ENCODE assay signal across 10 mouse cellular contexts in genomic region chr1:96870764-96871307, GRCm38 (mm10). TPM values are rescaled to one million over a fixed set of nuclear protein-coding genes. Genes with fewer than 3 reads are reported as not detected.
DNase-seq lines count a peak whose midpoint lies in the region; ATAC-seq and TF ChIP-seq lines count a peak whose summit lies in the region.
"Had no signal": no experiment of that assay in that cellular context is flagged by ENCODE, and none has a peak within 500 bp of the region (broad histone marks: within the 10 kb centered on the region; RNA-seq: fewer than 3 reads in every experiment).

No protein-coding gene starts in this region.

- ATAC-seq in hindbrain, embryonic 11.5 days (ENCODE audit: low FRiP score), result no peak
- no peak for ATAC-seq in forebrain, embryonic 14.5 days
- ATAC-seq in midbrain, embryonic 12.5 days (ENCODE audit: low FRiP score, low read depth), result no peak

- no peak overlapping the region for H3K4me2 ChIP-seq in hindbrain, embryonic 11.5 days (replicated peaks; ENCODE audit: low read depth, low read length)
- no peak overlapping the region for H3K4me2 ChIP-seq in forebrain, embryonic 14.5 days (ENCODE audit: low read length)
- H3K4me2 ChIP-seq in midbrain, embryonic 12.5 days (replicated peaks), result peak overlapping the region; percentile 91; the same call in 1 of the 2 replicates

- H3K9me3 ChIP-seq in hindbrain, embryonic 11.5 days (ENCODE audit: control insufficient read depth, low read length), result no peaks in the 10 kb centered on the region
- no peaks in the 10 kb centered on the region for H3K9me3 ChIP-seq in hindbrain, embryonic 10.5 days
- H3K9me3 ChIP-seq in ES-Bruce4 (replicated peaks; ENCODE audit: control insufficient read depth, insufficient read depth, low read length, poor library complexity, severe bottlenecking), result no peaks in the 10 kb centered on the region
- no peaks in the 10 kb centered on the region for H3K9me3 ChIP-seq in forebrain, embryonic 14.5 days (replicated peaks; ENCODE audit: control insufficient read depth, low read length)
- no peaks in the 10 kb centered on the region for H3K9me3 ChIP-seq in midbrain, embryonic 12.5 days

- H3K36me3 ChIP-seq in hindbrain, embryonic 11.5 days (ENCODE audit: control insufficient read depth, insufficient read depth, low read length), result no peaks in the 10 kb centered on the region
- no peaks in the 10 kb centered on the region for H3K36me3 ChIP-seq in hindbrain, embryonic 10.5 days
- no peaks in the 10 kb centered on the region for H3K36me3 ChIP-seq in ES-Bruce4 (ENCODE audit: control insufficient read depth, insufficient read depth, low read length, poor library complexity, severe bottlenecking)
- no peaks in the 10 kb centered on the region for H3K36me3 ChIP-seq in forebrain, embryonic 14.5 days (ENCODE audit: control insufficient read depth, insufficient read depth, low read length)
- no peaks in the 10 kb centered on the region for H3K36me3 ChIP-seq in midbrain, embryonic 12.5 days

- H3K27ac ChIP-seq in hindbrain, embryonic 11.5 days (ENCODE audit: low read depth, low read length), result no peak overlapping the region
- no peak overlapping the region for H3K27ac ChIP-seq in hindbrain, embryonic 10.5 days
- no peak overlapping the region for H3K27ac ChIP-seq in ES-Bruce4 (ENCODE audit: insufficient read depth, low read length)
- no peak overlapping the region for H3K27ac ChIP-seq in forebrain, embryonic 14.5 days (ENCODE audit: low read depth, low read length)
- no peak overlapping the region for H3K27ac ChIP-seq in midbrain, embryonic 12.5 days (replicated peaks)
- H3K27ac ChIP-seq: macrophage had no signal

- H3K9ac ChIP-seq in hindbrain, embryonic 11.5 days (ENCODE audit: low read depth, low read length), result no peak overlapping the region
- peak overlapping the region; percentile 52; the same call in 1 of the 2 replicates for H3K9ac ChIP-seq in ES-Bruce4 (ENCODE audit: low read depth, poor library complexity, severe bottlenecking)
- H3K9ac ChIP-seq in forebrain, embryonic 14.5 days (ENCODE audit: low read length), result no peak overlapping the region
- no peak overlapping the region for H3K9ac ChIP-seq in midbrain, embryonic 12.5 days (replicated peaks)

- no peaks in the 10 kb centered on the region for H3K4me1 ChIP-seq in hindbrain, embryonic 11.5 days (replicated peaks; ENCODE audit: control insufficient read depth, insufficient read depth, low read length)
- H3K4me1 ChIP-seq in hindbrain, embryonic 10.5 days (replicated peaks), result peaks cover 14% of the 10 kb centered on the region
- H3K4me1 ChIP-seq in ES-Bruce4 (ENCODE audit: control insufficient read depth, insufficient read depth, low read length), result no peaks in the 10 kb centered on the region
- 0 out of 2 replicates have a peak, but pooled peaks cover 2% of the 10 kb centered on the region for H3K4me1 ChIP-seq in forebrain, embryonic 14.5 days (ENCODE audit: control insufficient read depth, insufficient read depth, low read length)
- peaks cover 7% of the 10 kb centered on the region for H3K4me1 ChIP-seq in midbrain, embryonic 12.5 days

- 8% methylated on average over 7 of the region's 7 CpGs for WGBS in hindbrain, embryonic 11.5 days
- WGBS in hindbrain, embryonic 10.5 days, result 9% methylated on average over 7 of the region's 7 CpGs
- 7% methylated on average over 7 of the region's 7 CpGs for WGBS in forebrain, embryonic 14.5 days
- WGBS in midbrain, embryonic 12.5 days, result 8% methylated on average over 7 of the region's 7 CpGs

- TF ChIP-seq CTCF in ES-Bruce4 (IDR thresholded peaks at IDR 0.05; ENCODE audit: low read depth, low read length), result no peak

- TF ChIP-seq POLR2A in ES-Bruce4 (IDR thresholded peaks at IDR 0.05; ENCODE audit: insufficient read depth, low read length), result no peak

- no peak overlapping the region for H3K4me3 ChIP-seq in hindbrain, embryonic 11.5 days (ENCODE audit: low read depth, low read length)
- no peak overlapping the region for H3K4me3 ChIP-seq in hindbrain, embryonic 10.5 days
- H3K4me3 ChIP-seq in ES-Bruce4 (ENCODE audit: low read depth, low read length), result no peak overlapping the region
- H3K4me3 ChIP-seq in forebrain, embryonic 14.5 days (ENCODE audit: low read depth, low read length), result no peak overlapping the region
- no peak overlapping the region for H3K4me3 ChIP-seq in midbrain, embryonic 12.5 days

- no peaks in the 10 kb centered on the region for H3K27me3 ChIP-seq in hindbrain, embryonic 11.5 days (ENCODE audit: control insufficient read depth, insufficient read depth, low read length)
- peaks cover 23% of the 10 kb centered on the region for H3K27me3 ChIP-seq in hindbrain, embryonic 10.5 days (ENCODE audit: insufficient read depth, poor library complexity, severe bottlenecking)
- no peaks in the 10 kb centered on the region for H3K27me3 ChIP-seq in ES-Bruce4 (ENCODE audit: control insufficient read depth, insufficient read depth, low read length, poor library complexity, severe bottlenecking)
- H3K27me3 ChIP-seq in forebrain, embryonic 14.5 days (replicated peaks; ENCODE audit: control insufficient read depth, insufficient read depth, low read length), result no peaks in the 10 kb centered on the region
- H3K27me3 ChIP-seq in midbrain, embryonic 12.5 days, result peaks cover 10% of the 10 kb centered on the region; the same call in 1 of the 2 replicates

- peak; percentile 6 for DNase-seq in hindbrain, embryonic 11.5 days (ENCODE audit: low spot score)
- no peak for DNase-seq in hindbrain, embryonic 10.5 days (ENCODE audit: low spot score)
- peak; percentile 5 for DNase-seq in forebrain, embryonic 14.5 days (ENCODE audit: low spot score)
- no peak for DNase-seq in cerebellum, postnatal 25 days
- no peak for DNase-seq in spleen, postnatal 4 days (ENCODE audit: low spot score in 2 of 2)
- no peak for DNase-seq in urinary bladder, adult 2 months (ENCODE audit: low spot score)
- DNase-seq: kidney, postnatal 14 days had no signal

- no peak for TF ChIP-seq EP300 in ES-Bruce4 (IDR thresholded peaks at IDR 0.05; ENCODE audit: insufficient read depth, low read depth, low read length)

RNA-seq across cellular contexts. Expression of gene Slco4c1, which starts 1.1 kb away (rescaled TPM):
- not detected in 2 replicates for polyA plus RNA-seq in hindbrain, embryonic 11.5 days (2014; fragmentation: Nextera tagmentation; extraction: Ambion mirVana)
- not detected in 2 replicates for polyA plus RNA-seq in hindbrain, embryonic 10.5 days (2016; fragmentation: Nextera tagmentation; extraction: Ambion mirVana)
- 4.5 and 5.7 TPM in 2 replicates for polyA plus RNA-seq in ES-Bruce4 (2011; ENCODE audit: insufficient read depth, insufficient read length, low read depth, missing spikeins)
- polyA plus RNA-seq in forebrain, embryonic 14.5 days (2014; fragmentation: Nextera tagmentation; extraction: Ambion mirVana), result 0.19 and 0.47 TPM in 2 replicates
- polyA plus RNA-seq in midbrain, embryonic 12.5 days (2016; fragmentation: Nextera tagmentation; extraction: Ambion mirVana), result 0.10 TPM in 2 replicates
- polyA plus RNA-seq in urinary bladder, adult 2 months (2012; rRNA removed), result 0.04 TPM in 2 replicates

Comparison
In these comparisons a context has a peak if more than half of its experiments do, and no peak if none do; other contexts are left out.
1. DNase-seq: peak in hindbrain, embryonic 11.5 days (single experiment) and forebrain, embryonic 14.5 days (single experiment); none in hindbrain, embryonic 10.5 days (single experiment), cerebellum, postnatal 25 days (0 of 2), spleen, postnatal 4 days (0 of 2) and urinary bladder, adult 2 months (single experiment).